Mouse (Mus musculus): ENCODE measurements around the gene Acot7.
A peak's percentile ranks its signal among the peaks of the same experiment; 100 is the strongest.

The Acot7 gene

DNA sequence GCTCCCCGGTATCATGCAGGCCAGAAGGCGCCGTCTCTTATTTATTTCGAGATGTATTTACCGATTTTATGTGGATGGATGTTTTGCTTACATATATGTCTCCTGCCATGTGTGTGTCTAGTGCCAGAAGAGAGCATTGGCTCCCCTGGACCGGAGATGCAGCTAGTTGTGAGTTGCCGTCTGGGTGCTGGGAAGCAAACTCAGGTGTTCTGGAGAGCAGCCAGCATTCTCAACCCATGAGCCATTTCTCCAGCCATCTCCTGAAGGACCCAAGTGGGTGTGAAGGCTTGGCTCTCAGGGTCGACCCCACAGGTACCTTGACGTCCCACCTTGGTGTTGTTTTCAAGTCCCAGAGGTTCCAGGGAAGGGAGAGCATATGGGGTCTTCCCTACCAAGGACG, 4.3 kb downstream of the Acot7 start:
- DNase-seq = peak; percentile 57

- DNase-seq = peak; percentile 71
Measured at GRCm38 (mm10) chr4:152184353-152185035, 6.6 kb downstream of the Acot7 start.

DNA sequence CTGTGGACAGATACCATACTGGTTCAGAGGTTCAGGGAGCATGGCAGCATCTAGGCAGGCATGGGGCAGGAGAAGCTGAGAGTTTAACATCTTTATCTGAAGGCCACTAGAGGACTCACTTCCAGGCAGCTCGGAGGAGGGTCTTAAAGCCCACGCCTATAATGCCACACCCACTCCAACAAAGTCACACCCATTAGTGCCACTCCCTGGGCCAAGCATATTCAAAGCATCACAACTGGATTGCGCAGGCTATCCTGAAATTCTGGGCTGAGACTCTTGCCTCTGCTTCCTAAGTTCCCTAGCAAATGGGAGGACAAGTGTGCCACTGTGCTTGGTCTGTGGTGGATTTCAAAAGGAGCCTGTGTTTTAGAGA, 7.2 kb downstream of the Acot7 start:
- DNase-seq = peak; percentile 42

- DNase-seq = peak; percentile 48
Measured at GRCm38 (mm10) chr4:152185510-152186204, 7.7 kb downstream of the Acot7 start.

- no peak for DNase-seq
Measured at GRCm38 (mm10) chr4:152186205-152187082, 8.5 kb downstream of the Acot7 start.

DNA sequence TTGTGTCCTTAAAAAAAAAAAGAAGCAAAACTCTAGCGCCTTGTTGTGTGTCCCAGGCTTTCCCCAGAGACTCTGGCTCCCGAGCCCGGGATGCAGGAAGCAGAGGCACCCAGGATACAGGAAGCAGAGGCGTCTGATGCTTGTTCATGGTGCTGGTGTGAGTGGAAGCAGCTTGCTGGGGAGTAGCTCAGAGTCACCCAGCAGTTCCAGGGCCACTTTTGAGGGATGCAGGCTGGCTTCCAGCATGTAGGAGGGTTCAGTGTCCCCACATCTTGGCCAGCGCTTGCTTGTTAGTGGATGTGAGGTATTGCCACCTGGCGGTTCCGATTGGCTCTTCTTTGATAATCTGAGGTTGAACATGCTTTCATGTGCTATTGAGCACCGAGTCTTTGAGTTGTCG, 9.2 kb downstream of the Acot7 start:
- DNase-seq = no peak

DNA sequence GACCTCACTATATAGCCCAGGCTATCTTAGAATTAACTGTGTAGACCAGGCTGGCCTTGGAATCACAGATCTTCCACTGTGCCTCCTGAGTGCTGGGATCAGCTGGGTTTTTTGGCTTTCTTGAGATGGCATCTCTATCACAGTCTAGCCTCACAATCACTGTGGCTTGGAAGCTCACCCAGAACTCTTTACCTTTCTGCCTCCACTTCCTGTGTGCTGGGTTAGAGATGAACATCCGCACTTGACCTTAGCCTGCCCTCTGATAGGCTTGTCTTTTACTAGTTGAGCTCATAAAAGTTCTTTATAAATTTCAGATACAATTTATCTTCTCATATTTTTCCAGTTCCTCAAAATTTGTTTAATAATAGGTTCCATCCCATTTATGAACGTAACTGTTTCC, 10.7 kb downstream of the Acot7 start:
- DNase-seq = no peak

- no peak for DNase-seq
Measured at GRCm38 (mm10) chr4:152189071-152189470, 11.1 kb downstream of the Acot7 start.

- no peak for DNase-seq
Measured at GRCm38 (mm10) chr4:152189691-152190090, 11.8 kb downstream of the Acot7 start.

DNA sequence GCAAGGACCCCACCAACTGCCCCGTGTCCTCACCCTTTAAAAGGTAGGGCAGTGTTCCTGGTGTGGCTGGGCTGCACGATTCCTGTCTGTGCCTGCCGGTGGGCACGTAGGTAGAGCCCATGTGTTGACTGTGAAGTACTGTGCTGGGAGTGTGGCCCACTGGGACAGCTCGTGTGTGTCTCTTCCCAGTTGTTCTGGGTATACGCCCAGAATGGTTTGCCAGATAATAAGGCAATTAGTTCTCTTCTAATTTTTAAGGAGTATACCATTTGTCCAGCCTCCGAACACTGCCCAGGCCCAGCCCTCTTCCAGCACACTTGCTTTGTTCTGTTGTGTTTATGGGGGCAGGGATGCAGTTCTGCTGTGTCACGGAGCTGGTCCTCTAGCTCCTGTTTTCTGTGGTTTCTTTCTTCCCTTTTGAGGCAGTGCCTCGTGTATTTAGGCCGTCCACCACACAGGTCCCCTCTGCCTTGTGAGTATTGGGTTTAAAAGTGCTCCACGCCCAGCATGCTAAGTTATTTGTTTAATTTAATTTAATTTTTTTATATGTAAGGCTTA, 12.2 kb downstream of the Acot7 start:
- DNase-seq = no peak

DNA sequence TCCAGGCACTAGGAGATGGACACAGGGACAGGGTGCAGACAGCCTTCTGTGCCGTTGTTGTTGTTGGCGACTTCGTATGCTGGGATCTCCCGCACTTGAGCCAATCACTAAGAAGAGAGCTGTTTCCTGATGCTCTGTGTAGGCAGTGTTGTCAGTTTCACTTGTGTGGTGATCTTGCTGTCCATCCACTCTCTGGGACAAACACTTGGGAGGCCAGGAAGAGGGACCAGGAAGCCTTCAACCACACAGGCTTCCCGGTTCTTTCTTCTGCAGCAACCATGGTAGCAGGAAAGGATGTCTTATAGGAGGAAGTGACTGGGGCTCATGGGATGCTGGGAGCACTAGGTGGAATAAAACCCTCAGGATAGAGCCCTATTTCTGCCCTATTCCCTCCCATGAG, 12.8 kb downstream of the Acot7 start:
- DNase-seq = no peak

DNA sequence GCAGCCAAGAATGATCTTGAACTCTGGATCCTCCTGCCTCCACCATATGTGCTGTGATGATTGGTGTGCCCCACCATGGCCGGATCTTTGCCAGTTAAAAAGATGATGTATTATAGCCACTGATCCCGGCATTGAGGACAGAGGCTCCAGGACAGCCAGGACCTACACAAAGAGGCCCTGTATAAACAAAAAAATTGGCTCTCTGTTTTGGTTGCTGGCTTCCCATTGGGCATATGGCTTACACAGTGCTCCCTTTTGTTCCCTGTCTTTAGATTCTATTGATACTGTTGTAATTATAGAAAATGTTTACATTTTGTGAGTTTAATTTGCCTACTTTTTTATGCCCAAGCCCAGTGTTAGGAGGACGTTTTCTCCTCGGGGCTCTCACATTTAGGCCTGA, 14.6 kb downstream of the Acot7 start:
- no peak for DNase-seq

DNA sequence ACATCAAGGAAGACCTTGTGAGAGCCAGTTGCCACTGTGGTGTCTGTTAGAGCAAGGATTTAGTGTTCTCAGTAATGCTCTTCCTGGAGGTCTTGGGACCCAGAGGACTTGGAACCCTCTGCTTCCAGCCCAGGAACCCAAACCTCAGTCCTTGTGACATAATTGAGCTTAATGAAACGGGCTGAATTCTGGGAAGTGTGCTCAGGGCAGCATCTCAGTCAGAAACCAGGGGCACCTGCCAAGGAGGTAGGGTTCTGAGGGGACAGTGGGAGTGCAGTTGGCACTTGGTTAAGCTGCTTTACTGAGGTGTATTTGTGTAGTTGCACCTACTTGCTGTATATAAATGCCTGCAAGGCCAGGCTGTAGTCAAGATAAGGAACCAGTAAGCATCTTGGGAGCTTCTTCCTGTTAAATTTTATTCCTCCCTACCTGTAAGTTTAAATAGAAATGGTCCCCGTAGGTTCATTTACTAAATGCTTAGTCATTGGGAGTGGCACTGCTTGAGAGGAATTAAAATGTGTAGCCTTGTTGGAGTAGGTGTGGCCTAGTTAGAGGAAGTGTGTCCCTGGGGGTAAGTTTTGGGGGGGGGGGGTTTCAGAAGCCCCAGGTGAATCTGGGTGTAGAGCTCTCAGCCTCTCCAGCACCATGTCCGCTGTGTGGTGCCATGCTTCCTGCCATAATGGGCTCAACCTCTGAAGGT, 16.7 kb downstream of the Acot7 start:
- peak; percentile 72 for DNase-seq

DNA sequence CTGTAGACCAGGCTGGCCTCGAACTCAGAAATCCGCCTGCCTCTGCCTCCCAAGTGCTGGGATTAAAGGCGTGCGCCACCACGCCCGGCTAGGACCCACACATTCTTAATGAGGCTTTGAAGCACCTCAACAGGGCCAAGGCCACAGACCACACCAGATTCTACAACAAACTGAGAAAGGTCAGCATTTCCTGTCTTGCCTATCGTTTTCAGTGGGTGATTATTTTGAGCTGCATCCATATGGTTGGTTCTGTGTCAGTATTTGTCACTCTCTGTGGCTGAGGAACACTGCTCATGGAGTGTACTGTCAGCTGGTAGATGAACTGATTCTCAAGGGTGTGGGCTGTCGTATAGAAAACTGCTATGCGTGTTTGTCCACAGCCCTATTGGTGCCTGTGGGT, 18.3 kb downstream of the Acot7 start:
- no peak for DNase-seq

- no peak for DNase-seq
Measured at GRCm38 (mm10) chr4:152197545-152197944, 19.6 kb downstream of the Acot7 start.

- no peak for DNase-seq
Measured at GRCm38 (mm10) chr4:152199617-152200016, 21.7 kb downstream of the Acot7 start.

GRCm38 (mm10) chr4:152201492-152201891, 23.6 kb downstream of the Acot7 start:
- no peak for DNase-seq

- DNase-seq = no peak
Measured at GRCm38 (mm10) chr4:152202418-152202817, 24.5 kb downstream of the Acot7 start.

- peak; percentile 28 for DNase-seq
Measured at GRCm38 (mm10) chr4:152202905-152203304, 25.0 kb downstream of the Acot7 start.

DNA sequence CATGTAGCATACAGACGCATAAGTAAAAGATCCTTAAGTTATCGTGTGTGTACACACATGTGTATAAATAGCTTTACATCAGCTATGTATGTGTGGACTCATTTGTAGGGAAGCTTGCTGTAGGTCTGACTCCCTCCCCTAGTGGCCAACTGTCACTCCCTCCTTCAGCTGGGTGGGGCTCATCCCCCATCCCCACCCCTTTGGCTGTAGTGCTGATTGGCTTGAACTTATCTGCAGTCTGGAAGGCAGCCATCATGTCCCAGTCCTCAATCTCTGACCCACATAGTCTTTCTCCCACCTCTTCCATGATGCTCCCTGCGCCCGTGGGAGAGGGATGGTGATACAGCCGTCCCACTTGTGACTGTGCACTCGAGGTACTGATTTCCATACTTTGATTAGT, 26.7 kb downstream of the Acot7 start:
- peak; percentile 31 for DNase-seq

- no peak for DNase-seq
Measured at GRCm38 (mm10) chr4:152206199-152206598, 28.3 kb downstream of the Acot7 start.

- no peak for DNase-seq
Measured at GRCm38 (mm10) chr4:152209623-152210022, 31.7 kb downstream of the Acot7 start.

DNA sequence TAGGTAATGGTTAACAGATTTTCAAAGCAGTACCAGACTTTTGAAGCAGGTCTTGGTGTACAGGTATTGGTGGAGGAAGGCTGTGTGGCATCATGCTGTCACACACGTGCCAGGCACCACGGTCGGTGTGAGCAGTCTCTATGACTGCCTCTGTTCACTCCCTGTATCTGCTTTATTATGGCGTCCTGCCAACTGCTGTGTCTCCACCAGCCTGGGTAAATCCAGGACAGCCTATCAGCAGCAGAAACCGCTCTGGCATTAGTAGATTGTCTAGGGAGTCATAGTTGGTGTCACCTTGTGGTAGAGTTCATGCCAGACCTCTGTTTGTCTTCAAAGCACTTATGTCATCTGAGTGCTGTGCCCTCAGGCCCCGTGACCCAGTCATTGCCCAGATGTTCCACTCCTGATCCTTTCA, 34.2 kb downstream of the Acot7 start:
- peak; percentile 58 for DNase-seq
